Mouse (Mus musculus): ENCODE measurements around the gene Mydgf. TPM values are rescaled to one million over a fixed set of nuclear protein-coding genes. Genes with fewer than 3 reads are reported as not detected.

Gene Mydgf
- polyA plus RNA-seq, 1 experiment: 25.9 TPM

DNA sequence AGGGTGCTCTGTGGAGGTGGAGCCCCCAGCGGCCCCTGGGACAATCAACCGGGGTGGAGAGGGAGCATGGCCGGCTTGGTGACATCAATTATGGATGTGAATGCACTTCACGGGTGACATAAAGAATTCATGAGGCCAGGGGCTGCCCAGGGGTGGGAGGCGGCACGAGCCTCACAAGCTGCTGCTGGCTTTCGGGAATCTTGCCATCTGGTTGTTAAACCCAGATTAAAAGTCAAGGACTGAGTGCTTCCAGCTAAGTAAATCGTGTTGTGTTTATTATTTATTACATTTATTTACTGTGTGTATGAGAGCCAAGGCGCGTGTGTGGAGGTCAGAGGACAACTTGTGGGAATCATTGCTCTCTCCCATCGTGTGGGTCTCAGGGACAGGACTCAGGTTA lies 18.0 kb downstream of the Mydgf start:
- TF ChIP-seq CTCF (IDR thresholded peaks at IDR 0.05; ENCODE audit: control insufficient read depth, insufficient read depth, low read length) (no peak), POLR2A (IDR thresholded peaks at IDR 0.05; ENCODE audit: borderline replicate concordance, control insufficient read depth, low read depth, low read length) (no peak)

DNA sequence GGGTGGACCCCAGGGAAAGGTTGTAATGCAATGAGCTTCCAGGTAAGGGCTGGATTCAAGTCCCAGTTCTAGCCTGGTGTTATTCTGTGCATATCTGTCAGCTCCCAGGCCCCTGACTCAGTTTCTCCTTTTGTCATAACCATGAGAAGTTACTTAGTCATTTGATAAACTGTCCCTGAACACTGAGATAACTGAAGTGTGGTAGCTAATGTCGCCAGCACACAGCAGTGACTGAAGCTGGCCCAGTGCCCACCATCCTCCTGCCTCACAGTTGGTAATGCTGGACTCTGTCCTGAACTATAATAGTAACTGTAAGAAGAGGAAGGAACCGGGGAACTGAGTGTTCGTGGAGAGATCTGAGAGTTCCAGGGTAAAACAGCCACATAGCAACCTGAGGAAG lies 19.2 kb downstream of the Mydgf start:
- 29% methylated on average over 3 of the region's 3 CpGs for WGBS
- Histone ChIP-seq H3K27ac (ENCODE audit: control insufficient read depth, insufficient read depth, low read depth, low read length, poor library complexity) (no peak overlapping the region), H3K4me1 (ENCODE audit: control insufficient read depth, insufficient read depth, low read length) (peaks cover 1% of the 10 kb centered on the region; the same call in 1 of the 2 replicates), H3K4me3 (replicated peaks; ENCODE audit: control insufficient read depth, low read depth, low read length) (no peak overlapping the region)
- TF ChIP-seq CTCF (IDR thresholded peaks at IDR 0.05; ENCODE audit: control insufficient read depth, insufficient read depth, low read length) (no peak), POLR2A (IDR thresholded peaks at IDR 0.05; ENCODE audit: borderline replicate concordance, control insufficient read depth, low read depth, low read length) (no peak)

More for the DNA sequence above, 18.0 kb downstream of the Mydgf start:
- Histone ChIP-seq H3K4me3 (replicated peaks; ENCODE audit: control insufficient read depth, low read depth, low read length) (no peak overlapping the region), H3K27ac (ENCODE audit: control insufficient read depth, insufficient read depth, low read depth, low read length, poor library complexity) (no peak overlapping the region), H3K4me1 (ENCODE audit: control insufficient read depth, insufficient read depth, low read length) (peaks cover 1% of the 10 kb centered on the region; the same call in 1 of the 2 replicates)
- WGBS: 86% methylated on average over 11 of the region's 11 CpGs

DNA sequence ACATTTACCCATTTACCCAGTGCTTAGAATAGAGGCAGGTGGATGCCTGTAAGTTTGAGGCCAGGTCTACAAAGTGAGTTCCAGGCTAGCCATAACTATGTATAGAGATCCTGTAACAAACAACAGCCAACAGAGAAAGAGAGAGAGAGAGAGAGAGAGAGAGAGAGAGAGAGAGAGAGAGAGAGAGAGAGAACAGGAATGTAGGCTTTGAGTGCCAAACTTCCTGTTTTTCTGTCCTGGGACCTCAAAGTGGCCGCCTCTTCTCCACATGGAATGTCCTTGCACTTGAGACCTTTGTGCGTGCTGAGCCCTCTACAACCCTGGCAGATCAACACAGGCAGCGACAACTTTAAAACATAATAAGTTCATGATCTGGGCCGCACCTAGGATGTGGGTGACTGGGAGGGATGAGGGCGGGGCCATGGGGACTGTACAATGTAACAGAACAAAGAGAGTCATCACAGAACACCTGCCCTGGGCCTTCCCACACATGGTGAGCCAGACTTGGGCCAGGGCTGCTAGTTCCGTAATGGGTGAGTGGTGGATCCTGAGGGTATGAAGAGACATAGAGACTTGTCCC lies 20.1 kb downstream of the Mydgf start:
- H3K27ac ChIP-seq (ENCODE audit: control insufficient read depth, insufficient read depth, low read depth, low read length, poor library complexity): no peak overlapping the region
- peaks cover 1% of the 10 kb centered on the region; the same call in 1 of the 2 replicates for H3K4me1 ChIP-seq (ENCODE audit: control insufficient read depth, insufficient read depth, low read length)
- H3K4me3 ChIP-seq (replicated peaks; ENCODE audit: control insufficient read depth, low read depth, low read length): no peak overlapping the region
- 69% methylated on average over 6 of the region's 6 CpGs for WGBS
- TF ChIP-seq CTCF (IDR thresholded peaks at IDR 0.05; ENCODE audit: control insufficient read depth, insufficient read depth, low read length) (no peak), POLR2A (IDR thresholded peaks at IDR 0.05; ENCODE audit: borderline replicate concordance, control insufficient read depth, low read depth, low read length) (no peak)

DNA sequence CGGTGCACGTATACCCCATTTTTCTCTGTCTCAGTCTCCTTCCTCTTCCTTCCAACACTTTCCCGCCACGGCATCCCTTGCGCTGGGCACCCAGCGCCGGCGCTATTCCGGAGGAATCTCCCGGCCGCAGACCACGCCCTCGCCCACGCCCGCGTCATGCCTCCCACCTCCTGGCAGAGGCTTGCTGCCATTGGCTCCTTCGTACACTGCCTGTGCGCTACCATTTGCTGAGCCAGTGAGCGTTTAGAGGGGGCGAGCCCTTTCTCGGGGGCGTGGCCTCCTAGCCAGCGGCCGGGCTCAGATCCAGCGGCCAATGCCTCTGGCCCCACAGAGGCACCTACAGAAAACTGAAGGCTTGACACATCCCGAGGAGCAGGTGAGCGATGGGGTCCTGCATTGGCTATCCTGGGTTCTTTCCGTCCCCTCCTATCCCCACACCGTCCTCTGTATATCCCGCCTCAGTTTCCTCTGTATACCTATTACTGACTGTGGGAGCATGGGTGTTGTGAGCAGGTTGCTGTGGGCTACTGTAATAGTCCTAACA lies 21.4 kb downstream of the Mydgf start, which contains the start of gene Tnfaip8l1:
Gene Tnfaip8l1 (plus strand): TSS at position 247 of the 544 bp plus-strand sequence.
- Histone ChIP-seq H3K4me1 (ENCODE audit: control insufficient read depth, insufficient read depth, low read length) (peaks cover 1% of the 10 kb centered on the region; the same call in 1 of the 2 replicates), H3K27ac (ENCODE audit: control insufficient read depth, insufficient read depth, low read depth, low read length, poor library complexity) (no peak within 1 kb of the TSS), H3K4me3 (replicated peaks; ENCODE audit: control insufficient read depth, low read depth, low read length) (peak within 1 kb of the TSS; percentile 50)
- TF ChIP-seq CTCF (IDR thresholded peaks at IDR 0.05; ENCODE audit: control insufficient read depth, insufficient read depth, low read length) (no peak), POLR2A (IDR thresholded peaks at IDR 0.05; ENCODE audit: borderline replicate concordance, control insufficient read depth, low read depth, low read length) (peak; percentile 21; the same call in 1 of the 2 replicates)
- WGBS: under 1% methylated on average over 30 of the region's 30 CpGs

DNA sequence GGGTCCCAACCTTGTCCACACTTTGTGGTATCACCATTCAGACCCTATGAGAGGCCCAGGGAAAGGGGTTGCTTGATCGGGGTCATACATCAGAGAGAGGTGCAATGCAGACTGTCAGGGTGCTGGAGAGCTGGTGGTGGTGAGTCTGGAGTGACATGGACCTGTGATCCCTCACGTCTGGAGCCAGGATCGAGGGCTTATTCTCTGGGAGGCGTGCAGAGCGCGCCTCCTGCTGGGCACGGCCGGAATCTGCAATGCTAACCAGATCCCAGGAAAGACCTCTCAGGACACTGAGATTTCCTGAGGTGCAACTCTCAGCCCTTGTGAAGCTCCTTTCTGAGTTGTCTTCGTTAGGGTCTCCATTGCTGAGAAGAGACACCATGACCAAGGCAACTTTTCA lies 24.0 kb downstream of the Mydgf start:
- WGBS: 2% methylated on average over 9 of the region's 9 CpGs
- Histone ChIP-seq H3K27ac (ENCODE audit: control insufficient read depth, insufficient read depth, low read depth, low read length, poor library complexity) (no peak overlapping the region), H3K4me3 (replicated peaks; ENCODE audit: control insufficient read depth, low read depth, low read length) (no peak overlapping the region), H3K4me1 (ENCODE audit: control insufficient read depth, insufficient read depth, low read length) (peaks cover 1% of the 10 kb centered on the region; the same call in 1 of the 2 replicates)
- TF ChIP-seq CTCF (IDR thresholded peaks at IDR 0.05; ENCODE audit: control insufficient read depth, insufficient read depth, low read length): peak; percentile 80
- no peak for TF ChIP-seq POLR2A (IDR thresholded peaks at IDR 0.05; ENCODE audit: borderline replicate concordance, control insufficient read depth, low read depth, low read length)

DNA sequence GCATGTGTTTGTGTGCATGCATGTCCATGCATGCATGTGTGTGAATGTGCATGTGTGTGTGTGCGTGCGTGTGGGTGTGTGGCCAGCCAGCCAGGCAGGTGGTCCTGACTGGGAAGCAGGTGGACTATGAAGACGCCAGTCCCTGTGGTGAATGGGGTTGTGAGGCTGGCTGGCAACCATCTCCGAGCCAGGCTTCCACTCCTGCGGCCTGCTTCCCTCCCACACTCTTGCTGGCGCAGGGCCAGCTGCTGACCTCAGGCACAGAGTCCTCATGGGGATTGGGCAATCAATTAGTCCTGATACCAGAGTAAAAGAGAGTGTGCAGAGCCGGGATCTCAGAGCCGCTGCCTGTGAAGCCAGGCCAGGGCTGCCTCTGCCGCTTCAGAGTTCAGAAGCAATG lies 30.1 kb downstream of the Mydgf start:
- Histone ChIP-seq H3K4me1 (ENCODE audit: control insufficient read depth, insufficient read depth, low read length) (peaks cover 2% of the 10 kb centered on the region), H3K27ac (ENCODE audit: control insufficient read depth, insufficient read depth, low read depth, low read length, poor library complexity) (no peak overlapping the region), H3K4me3 (replicated peaks; ENCODE audit: control insufficient read depth, low read depth, low read length) (no peak overlapping the region)
- 30% methylated on average over 9 of the region's 9 CpGs for WGBS
- no peak for TF ChIP-seq POLR2A (IDR thresholded peaks at IDR 0.05; ENCODE audit: borderline replicate concordance, control insufficient read depth, low read depth, low read length)
- no peak for TF ChIP-seq CTCF (IDR thresholded peaks at IDR 0.05; ENCODE audit: control insufficient read depth, insufficient read depth, low read length)

DNA sequence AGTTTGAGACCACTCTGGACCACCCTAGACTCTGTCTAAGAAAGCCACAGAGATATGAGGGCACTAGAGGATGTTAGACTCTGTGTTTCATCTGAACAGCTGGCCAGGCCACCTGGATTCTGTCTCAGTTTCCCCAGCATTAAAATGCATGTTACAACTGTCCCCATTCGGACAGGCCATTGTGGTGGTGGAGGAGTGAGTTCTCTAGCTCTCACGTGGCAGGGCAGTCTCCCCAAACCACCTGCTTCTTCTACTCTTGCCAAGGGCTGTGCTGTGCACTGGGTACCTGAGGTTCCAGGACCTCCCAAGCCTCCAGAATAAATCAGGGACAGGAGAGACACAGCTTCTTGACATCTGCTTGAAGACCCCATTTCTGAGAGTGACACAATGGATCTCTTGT lies 33.8 kb downstream of the Mydgf start:
- H3K27ac ChIP-seq (ENCODE audit: control insufficient read depth, insufficient read depth, low read depth, low read length, poor library complexity): no peak overlapping the region
- WGBS: 49% methylated on average over 2 of the region's 2 CpGs
- TF ChIP-seq CTCF (IDR thresholded peaks at IDR 0.05; ENCODE audit: control insufficient read depth, insufficient read depth, low read length) (no peak), POLR2A (IDR thresholded peaks at IDR 0.05; ENCODE audit: borderline replicate concordance, control insufficient read depth, low read depth, low read length) (no peak)
- peaks cover 2% of the 10 kb centered on the region for H3K4me1 ChIP-seq (ENCODE audit: control insufficient read depth, insufficient read depth, low read length)
- H3K4me3 ChIP-seq (replicated peaks; ENCODE audit: control insufficient read depth, low read depth, low read length): no peak overlapping the region

DNA sequence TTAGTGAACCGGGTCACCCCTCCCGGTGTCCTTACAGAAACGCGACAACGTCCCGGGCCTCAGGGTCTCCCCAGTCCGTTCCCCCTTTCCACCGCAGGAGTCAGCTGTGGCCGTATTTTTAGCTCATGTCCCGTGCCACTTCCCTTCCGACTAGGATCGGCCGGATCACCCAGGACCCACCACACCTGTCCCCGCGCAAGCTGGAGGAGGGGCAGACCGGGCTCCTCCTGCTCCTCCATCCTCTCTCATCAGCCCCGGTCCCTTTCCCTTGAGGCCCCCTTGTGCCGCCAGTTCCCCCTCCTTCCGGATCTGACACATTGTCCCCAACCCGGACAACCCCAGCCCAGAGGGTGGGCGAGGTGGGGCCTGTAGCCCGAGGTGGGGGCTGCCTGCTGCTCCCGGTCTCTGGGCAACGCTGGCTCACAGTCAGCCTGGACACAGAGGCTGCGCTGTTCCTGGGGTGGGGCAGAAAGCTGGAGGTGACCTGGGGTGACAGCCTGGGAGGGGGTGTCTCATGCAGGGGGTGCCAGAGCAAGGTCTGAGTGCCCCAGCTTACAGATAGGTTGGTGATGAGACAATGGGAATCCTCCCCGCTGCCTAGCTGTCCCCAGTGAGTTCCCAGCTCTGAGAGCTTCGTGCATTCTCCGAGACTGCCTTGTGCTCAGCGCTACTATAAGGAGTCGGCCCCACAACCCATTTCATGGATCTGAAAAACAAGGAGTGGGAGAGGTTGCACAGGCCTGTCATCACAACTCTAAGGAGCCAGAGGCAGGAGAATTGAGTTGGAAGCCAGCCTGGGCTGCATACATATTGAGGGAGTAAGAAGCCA lies 34.7 kb downstream of the Mydgf start:
- 6% methylated on average over 30 of the region's 30 CpGs for WGBS
- Histone ChIP-seq H3K4me3 (replicated peaks; ENCODE audit: control insufficient read depth, low read depth, low read length) (no peak overlapping the region), H3K4me1 (ENCODE audit: control insufficient read depth, insufficient read depth, low read length) (peaks cover 2% of the 10 kb centered on the region)

More for the DNA sequence above, 34.7 kb downstream of the Mydgf start:
- no peak for TF ChIP-seq POLR2A (IDR thresholded peaks at IDR 0.05; ENCODE audit: borderline replicate concordance, control insufficient read depth, low read depth, low read length)
- TF ChIP-seq CTCF (IDR thresholded peaks at IDR 0.05; ENCODE audit: control insufficient read depth, insufficient read depth, low read length): no peak
- no peak overlapping the region for H3K27ac ChIP-seq (ENCODE audit: control insufficient read depth, insufficient read depth, low read depth, low read length, poor library complexity)

Data from bone marrow, adult 2 months (tissue).